Mouse (Mus musculus) brain, embryonic 14.5 days (tissue): Measurements from ENCODE around the gene Abcf2.

Source experiments
- CTCF ChIP-seq: fragments of 200-500 bp; IDR thresholded peaks from 2 replicates; pipeline ENCODE4 v1.5.1; 2012; ENCODE audit warnings: inconsistent platforms, mild to moderate bottlenecking, moderate library complexity, borderline replicate concordance; ENCODE audit not compliant: insufficient read depth, insufficient read length; ENCODE audit errors: extremely low read depth
- POLR2A ChIP-seq: fragments of 200-500 bp; IDR thresholded peaks from 2 replicates; pipeline ENCODE4 v1.6.1; 2012; ENCODE audit warnings: mild to moderate bottlenecking, inconsistent platforms, borderline replicate concordance; ENCODE audit not compliant: poor library complexity, insufficient read depth, insufficient read length, severe bottlenecking; ENCODE audit errors: extremely low read depth

DNA sequence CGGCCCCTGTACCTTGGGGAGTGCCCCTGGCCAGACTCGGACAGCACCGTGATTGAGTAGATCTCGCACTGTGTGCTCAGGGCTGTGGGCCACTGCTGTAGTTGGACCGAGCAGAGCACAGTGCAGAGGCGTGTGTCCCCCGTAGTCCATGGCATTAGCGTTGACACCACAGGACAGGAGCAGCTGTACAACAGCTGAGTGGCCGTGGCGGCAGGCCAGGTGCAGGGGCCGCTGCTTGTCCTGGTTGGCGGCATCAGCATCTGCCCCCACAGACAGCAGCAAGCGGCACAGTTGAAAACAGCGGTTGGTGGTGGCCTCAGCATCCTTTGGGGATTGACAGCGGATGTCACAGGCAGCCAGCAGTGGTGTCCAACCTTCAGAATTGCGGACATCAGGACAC, 39.6 kb downstream of the Abcf2 start:
- TF ChIP-seq CTCF (no peak), POLR2A (no peak)
